Mouse (Mus musculus) kidney, postnatal 36 days (tissue): Measurements from ENCODE around the gene Etl4.
A peak's percentile ranks its signal among the peaks of the same experiment; 100 is the strongest.

Experiments
- DNase-seq, 2 experiments: peaks; one replicate each; pipeline ENCODE4 v3.0.0; 2021 to 2022; ENCODE audit warnings: mixed read lengths in 2 of 2

The Etl4 gene

DNA sequence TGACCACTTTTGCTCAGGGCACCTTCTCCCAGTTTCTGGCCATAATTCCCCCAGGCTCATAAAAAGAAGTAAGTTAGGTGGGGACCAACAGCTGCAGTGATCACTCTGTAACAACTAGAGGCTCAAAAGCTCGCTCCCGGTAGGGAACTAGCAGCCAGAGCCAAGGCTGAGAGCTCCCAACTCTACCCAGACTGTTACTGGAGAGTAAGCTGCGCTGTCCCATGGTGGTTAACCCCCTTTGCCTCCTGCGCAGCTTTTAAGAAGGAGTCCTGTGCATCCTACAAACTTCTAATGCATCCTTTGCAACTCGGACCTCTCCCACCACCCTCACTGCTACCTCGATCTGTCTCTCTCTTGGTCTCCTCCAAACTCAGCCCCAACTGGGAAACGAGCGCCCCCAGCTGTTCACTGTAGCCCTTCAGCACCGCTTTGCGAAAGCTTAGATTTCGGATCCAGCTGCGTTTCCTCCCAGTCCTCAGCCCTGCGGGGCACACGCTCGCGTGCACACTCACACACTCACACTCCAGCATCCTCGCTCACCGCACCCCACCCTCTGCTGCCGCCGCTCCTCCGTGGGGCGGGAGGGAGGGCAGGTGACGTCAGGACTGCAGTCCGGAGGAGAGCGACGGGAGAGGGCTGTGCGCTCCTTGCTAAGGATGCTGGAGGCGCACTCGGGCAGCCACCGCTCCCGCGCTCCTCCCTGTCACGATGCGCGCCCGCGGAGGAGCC is at the start of gene Etl4:
Gene Etl4 (plus strand): TSS at position 610 of the 729 bp plus-strand sequence.
- DNase-seq: peak in 1 of 2 experiments; percentile 38

DNA sequence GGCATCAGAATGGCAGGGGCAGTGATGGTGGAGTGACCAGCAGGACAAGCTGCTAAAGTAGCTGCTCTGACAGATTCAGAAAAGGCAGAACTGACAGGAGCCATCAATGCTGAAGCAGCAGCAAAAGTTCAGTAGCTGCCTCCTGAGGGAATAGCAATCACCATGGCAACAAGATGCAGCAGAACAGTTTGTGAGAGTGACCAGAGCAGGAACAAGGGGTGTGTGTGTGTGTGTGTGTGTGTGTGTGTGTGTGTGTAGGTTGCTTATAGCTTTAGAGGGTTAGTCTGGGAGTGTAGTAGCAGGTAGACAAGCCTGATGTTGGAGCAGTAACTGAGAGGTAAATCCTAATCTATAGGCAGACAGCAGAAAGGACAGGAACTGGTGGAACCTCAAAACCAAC is 40.4 kb upstream of the Etl4 start:
- DNase-seq: no peak

DNA sequence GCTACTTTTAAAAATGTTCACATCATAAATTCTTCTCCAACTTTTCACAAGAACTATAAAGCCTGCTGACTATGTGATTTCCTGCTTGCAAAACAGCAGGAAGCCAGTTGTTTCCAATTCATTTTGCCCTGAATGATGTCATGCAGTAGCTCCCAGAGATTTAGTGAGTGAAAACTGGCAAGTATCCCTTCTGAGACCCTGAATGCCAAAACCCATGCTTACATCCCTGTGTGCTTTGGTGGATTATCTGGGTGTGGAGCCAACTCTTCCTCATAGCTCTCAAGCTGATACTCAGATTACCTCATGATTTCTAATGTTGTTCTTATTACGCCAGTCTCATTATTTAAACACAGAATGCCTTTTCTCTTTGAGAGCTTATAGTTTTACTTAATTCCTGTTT is 37.7 kb upstream of the Etl4 start:
- DNase-seq: no peak

DNA sequence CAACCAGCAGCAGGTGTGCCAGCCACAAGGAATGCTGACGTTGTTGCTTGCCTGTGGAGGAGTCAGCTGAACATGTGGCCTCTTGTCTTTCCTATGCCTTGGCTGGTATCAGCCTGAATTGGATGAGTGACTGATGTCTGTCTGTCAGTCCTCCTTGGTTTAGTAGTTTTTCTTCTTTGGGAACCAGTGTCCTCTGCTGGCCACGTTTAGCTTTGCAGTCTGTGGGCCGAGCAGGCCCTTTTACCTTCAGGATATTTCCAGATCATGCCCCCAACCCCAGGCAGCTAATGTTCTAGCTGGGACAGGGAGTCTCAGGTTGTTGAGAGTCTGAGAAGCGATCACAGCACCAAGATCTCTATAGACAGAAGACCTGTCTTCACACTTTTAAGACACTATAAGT is 18.7 kb upstream of the Etl4 start:
- DNase-seq: peak in 1 of 2 experiments; percentile 6

DNA sequence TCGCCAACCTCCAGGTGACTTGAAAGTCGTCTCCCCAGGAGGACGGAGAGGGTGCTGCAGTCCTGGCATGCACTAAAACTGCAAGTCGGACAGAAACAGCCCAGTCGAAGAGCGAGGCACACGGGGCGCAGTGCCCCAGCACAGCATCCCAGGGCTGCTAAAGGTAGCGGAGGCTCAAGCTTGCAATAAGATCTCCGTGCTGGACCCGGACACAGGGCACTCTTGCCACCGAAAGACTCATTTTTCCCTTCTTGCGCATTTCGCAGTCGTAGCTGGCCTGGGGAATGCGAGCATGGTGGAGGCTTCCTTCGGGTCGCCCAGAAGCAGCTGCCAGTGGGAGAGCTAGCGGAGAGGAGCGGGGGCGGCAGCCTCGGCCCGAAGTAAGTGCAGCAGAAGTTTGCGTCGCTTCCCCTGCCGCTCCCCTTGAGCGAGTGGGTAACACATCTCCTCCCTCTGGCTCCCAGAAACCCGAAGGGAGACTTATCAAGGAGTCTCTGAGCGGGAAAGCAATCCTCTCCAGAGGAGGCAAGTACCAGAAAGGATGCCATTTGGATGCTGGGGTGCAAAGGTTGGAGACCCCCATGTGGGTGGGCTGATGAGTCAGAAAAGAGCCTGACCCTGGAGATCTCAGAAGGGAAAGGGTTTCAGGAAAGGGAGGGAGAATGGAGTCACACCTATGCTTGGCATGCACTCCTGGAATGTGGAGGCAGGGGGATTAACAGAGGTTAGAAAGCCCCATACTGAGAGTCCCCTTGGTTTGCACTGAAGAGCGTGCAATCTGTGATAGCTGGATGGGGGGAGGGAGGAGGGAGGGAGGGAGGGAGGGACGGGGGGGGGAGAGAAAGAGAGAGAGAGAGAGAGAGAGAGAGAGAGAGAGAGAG is 560 bp downstream of the Etl4 start:
- DNase-seq: no peak

DNA sequence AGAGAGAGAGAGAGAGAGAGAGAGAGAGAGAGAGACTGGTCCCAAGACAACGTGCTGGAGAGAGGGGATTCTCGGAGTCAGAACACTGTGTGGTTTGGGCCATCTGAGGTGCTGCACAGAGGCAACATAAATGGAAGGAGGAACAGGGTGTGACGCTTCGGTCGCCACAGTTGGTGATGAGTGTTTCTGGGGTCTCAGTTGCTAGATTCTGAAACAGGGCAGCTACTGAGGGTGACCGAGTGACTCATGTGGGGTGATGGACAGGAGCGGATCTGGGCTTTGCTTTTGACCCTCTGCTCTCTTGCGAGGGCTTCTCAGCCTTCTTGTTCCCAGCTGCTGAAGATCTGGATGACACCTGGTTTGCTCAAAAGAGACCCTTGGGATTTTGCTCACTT is 1.2 kb downstream of the Etl4 start:
- DNase-seq: no peak

DNA sequence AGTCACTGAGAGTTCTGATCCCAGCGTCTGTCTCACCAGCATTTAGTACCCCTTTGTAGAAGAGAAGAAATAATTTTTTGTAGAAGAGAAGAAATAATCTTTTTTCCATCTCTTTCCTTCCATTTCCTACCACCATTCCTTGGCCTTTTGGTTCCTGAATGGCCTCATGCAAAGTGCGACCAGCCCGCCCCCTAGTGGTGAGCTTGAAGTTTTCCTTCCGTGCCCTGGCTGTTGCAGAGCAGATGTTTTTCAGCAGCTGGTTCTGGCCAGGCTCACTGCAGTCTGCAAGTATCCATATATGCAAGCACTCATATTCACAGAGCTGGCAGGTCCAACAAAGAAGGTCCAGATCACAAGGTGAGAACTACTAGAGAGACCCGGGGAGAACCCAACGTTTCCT is 9.6 kb downstream of the Etl4 start:
- DNase-seq: peak; percentile 43 to 83

DNA sequence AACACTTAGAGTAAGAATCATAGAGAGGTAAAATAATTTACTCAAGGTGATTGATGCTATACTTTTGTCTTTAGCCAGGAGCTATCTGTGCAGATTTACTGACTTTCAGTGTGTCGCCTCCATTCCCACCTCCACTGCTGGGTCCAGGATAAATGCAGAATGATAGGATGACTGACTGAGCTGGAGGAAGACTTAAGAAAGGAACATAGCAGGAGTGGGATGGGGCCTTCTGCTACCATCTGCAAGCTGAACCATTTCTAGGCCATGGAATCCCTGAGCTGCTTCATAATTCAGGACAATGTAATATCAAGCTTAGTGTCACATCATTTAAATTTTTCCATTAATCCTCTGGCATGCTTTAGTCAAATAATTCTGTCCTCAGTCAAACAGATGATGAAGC is 20.4 kb downstream of the Etl4 start:
- DNase-seq: no peak

DNA sequence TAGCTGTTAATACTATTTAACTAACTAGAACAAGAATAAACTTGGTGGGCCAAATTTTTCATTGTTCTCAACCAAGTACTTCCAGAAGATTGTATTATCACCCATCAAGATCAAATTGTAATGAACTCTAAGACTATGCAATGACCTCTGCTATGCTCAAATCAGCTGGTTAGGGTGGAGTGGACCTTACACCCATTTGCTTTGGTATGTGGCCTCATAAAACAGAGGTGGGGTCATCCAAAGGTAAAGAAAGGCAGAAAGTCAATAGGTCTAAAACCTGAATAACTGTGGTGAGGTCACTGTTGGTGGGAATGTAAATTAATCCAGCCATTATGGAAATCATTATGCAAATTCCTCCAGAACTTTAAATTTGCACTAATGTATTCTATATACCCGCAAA is 24.3 kb downstream of the Etl4 start:
- DNase-seq: no peak

DNA sequence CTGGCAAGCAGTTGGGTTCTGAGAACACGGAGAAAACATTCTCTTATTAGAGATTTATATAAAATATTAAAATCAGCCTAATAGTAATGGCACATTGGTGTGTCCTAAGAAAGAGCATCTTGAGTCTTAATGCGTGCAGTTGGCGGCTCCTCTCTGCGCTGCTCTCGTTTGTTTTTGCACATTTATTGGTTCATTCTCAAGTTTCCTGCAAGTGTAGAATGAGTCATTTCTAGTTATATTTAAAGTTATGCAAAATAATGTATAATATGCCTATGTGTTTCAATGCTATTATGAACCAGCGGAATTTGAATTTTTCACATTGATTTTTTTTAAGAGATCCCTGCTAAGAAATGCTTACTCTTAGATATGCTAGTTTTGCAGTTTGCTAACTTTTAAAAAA is 35.6 kb downstream of the Etl4 start:
- no peak for DNase-seq

DNA sequence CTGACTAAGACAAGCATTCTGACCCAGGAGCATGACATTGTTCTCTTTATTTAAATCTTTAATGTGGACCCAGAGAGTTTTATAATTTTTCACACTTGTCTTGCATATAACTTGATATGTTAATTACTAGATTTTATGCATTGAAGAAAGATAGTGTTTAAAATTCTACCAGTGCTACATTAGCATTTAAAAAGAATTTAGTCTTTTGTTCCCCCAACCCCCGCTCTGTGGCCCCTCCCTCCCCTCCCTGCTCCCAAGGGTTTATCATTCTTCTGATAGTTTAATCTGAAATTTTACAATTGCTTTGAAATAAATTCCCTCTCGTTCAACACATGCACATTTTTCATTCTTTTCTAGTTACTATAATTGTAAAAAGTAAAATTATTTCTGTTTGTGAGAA is 43.4 kb downstream of the Etl4 start:
- DNase-seq: no peak

DNA sequence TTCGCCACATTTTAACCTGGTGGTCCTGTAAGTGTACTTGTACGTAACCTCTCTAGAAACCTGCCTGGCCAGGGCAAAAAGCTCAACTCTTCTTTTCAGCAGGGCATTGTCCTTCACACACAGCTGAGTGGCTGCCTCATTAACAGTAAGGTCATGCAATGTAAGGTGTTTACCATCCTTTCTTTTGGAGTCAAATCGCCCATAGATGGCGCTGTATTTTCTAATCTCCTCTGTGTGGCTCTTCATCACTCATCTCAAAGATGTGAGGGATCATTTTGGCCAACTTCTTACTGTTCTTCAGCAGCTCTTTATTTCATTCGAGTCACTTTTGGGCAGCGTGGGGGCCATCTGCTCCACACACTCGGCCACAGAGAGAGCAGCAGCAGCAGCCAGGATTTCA is 56.9 kb downstream of the Etl4 start:
- no peak for DNase-seq

DNA sequence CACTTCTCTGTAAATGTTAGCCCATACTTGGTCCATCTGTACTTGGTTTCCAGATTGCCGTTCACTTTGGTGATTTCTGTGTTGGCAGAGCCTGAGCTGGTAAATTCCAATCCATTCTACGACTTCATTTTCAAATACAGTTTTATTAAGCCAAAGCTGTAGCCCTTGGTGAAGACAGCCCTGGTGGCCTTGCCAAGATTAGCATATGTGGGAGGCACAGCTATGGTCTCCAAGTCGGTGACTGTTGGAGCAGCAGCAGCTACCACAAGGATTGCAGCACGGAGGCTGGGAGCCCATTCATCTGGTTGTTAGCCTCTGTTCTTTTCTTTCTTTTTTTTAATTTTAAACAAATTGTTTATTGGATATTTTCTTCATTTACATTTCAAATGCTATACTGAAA is 128.1 kb downstream of the Etl4 start:
- DNase-seq: no peak

DNA sequence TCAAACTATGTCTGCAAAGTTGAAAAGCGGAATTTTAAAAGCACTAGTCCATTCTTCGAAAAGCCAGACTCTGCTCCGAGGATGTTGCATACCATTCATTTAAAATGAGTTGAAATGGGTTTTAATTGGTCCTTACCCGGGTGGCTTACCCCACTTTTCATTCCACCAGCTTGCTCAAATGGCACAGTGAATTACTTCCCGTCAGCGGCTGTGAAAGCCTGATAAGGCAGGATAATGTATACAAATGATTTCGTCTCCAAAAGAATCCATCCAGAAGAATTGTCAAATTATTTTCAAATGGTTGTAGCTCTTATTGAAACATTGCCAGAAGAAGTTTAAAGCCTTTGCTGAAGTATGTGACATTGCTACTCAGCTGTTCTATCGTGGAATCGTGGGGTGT is 162.8 kb downstream of the Etl4 start:
- DNase-seq: no peak

DNA sequence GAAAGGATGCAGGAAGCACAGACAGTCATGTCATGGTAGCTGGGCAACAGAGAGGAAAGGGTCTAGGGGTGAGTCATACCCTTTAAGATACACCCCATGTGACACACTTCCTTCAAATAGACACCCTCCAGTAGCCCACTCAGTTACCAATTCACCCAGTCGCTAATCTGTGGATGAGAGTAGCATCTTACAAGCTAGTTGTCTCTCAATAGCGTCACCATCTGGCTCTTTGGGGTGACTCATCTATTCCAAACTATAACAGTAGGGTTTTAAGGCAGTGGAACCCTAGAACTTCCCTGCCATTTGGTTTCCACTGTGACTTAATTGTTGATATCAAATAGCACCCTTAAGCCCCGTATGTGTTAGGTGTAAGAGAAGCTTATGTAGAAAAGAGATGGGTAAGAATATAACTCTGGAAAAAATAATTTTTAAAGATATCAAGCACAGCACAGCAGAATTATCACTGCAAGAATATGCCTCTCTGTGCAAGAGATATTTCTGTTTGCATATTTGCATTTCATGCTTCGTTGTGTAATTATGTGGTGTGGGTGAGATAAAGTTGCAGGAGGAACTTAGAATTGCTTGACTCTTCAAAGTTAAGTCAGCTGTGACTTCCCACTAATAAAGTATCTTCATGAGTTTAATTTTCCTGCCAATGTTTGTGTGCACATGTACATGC is 166.7 kb downstream of the Etl4 start:
- no peak for DNase-seq

DNA sequence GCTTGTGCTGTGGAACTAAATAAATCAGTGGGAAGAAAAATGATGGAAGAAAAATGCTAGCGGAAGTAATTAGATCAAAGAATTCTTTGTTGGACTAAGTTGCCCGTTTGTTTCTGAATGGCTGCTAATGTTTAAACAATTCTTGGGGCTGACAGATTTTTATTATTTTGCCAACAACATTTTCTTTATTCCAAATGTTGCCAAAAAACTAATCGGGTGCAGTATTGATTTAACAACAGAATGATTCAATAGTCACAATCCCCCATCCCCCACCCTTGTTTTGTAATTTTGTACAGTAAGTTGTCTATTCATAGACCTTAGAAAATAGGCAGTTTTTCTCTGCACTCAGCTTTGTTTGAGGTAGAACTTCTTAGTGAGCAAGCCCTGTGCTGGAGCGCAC is 175.2 kb downstream of the Etl4 start:
- DNase-seq: no peak

DNA sequence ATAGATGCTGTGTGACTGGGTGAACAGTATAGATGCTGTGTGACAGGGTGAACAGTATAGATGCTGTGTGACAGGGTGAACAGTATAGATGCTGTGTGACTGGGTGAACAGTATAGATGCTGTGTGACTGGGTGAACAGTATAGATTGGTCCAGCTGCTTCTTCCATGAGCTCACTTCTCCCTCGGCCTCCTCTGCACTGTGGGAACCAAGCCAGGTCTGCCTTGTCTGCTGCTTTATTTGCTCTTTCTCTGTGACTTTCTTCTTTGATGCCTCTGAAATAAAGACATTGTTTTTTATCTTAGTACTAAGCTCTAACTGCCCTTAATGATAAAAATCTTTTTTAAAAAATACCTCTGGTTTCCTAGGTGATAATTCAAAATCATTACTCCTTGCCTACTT is 195.9 kb downstream of the Etl4 start:
- no peak for DNase-seq

DNA sequence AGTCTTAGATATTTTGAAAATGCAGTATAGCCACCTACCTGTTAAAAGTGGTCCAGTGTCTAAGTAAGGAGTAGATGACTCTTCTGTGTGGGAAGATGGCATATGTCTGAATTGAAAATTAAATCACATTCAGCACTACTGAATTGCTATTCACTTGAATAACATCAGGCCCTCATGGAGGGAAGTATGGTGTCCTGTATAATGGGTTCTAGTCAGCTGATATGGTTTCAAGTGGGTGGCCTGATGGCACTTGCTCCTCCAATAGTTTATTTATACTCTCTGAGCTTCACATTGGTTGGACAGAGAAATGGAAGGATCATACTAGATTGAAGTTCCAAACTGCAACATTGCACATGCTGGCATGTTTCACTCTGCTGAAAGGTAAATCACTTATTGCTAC is 202.1 kb downstream of the Etl4 start:
- no peak for DNase-seq

DNA sequence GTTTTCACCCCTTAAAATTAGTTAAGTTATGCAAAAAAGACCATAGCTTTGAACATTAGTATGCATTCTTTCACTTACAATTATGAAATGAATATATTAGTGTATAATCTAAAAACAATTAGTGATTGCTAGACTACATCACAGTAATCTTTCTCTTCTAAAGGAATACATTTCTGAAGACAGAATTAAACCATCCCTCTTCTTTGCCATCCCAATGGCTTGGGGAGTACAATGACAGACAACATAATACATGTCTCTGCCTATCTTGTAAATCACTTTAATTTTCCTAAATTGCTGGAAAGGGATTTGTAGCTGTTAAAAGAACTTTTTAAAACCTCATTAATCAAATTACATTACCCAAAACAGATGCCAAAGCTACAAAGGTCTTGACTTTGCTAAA is 216.3 kb downstream of the Etl4 start:
- DNase-seq: no peak

DNA sequence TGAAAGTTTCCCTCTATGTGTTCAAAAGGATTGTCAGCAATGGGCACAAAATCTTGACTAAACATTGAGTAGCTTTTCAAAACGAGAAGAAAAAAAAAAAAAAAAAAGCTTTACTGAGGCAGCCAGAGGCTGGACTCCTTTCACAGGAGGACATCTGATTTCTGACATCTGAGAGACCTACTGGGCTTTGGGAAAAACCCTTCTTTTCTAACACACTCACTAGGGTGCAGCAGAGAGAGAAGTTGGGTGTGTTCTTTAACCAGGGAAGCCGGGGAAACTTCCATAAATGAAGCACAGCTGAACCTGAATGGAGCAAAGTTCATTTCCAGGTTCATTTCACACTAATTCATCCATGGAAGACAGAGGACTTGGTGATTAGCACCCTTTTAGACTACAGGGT is 222.2 kb downstream of the Etl4 start:
- peak; percentile 33 to 53 for DNase-seq

DNA sequence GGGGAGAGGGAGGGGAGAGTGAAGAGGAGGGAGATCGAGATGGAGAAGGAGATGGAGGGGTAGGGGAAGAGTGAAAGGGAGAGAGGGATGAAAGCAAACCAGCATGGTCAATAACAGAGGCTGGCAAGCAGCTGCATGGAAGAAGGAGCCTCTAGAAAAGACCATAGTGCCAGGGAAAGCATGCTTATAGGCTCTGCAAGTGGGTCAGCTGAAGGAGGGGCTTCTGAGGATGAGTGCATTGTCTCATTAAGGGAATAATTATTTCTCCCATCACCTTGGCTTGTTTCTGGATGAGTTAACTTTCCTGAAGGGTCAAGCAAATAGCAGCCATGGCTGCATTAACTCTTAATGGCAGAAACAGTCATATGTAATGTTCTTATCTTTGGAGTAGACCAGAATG is 228.8 kb downstream of the Etl4 start:
- DNase-seq: no peak

DNA sequence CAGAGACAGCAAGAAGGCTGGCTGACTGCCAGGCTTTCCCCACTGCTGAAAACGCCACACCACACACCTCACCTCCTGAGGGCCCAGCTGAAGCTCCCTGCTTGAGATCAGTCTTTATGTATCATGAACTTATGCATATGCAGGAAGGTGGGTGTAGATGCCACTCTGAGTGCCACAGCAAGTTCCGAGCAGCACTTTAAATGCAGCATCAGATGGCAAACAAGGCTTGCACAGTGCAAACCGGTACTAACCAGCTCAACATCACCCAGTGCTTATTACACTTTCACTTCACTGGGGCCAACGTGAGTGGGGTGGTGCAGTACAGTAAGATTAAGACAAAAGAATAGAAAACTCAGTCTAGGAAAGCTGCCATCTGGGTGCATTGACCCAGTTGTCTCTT is 235.8 kb downstream of the Etl4 start:
- DNase-seq: peak; percentile 12 to 39

DNA sequence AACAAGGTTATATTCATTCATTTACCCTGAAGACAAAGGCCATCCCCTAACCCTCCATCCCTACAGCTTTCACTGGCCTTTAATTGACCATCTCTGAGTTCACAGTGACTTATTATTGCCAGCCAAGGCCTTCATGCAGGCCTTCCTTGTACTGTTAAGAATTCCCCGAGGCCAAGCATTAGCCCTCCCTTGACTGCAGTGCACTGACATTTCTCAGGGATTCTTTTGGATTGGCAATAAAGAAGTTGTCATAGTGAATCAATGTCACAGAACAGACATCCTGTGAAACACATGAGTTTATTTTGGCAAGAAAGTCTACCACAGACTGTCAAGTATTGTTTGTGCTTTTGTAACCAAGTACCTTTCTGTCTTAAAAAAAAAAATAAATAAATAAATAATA is 257.5 kb downstream of the Etl4 start:
- DNase-seq: no peak

DNA sequence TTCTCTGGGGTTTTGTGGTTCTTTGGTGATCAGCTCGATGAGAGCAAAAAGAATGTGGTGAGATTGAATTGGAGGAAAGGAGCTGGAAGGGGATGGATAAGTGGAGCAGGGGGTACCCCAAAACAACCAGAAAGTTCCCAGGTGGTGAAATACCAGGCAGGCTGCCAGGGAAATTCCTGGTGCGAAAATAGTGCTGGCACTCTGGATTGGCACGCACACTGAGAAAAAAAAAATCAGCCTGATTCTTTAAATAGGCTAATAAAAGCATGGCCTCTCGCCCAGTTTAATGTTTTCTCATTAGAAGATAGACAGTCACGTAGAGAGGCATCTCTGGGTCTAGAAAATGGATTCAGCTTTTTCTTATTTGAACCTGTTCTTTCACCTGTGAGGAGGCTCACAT is 258.0 kb downstream of the Etl4 start:
- peak; percentile 20 to 69 for DNase-seq
